Mouse (Mus musculus) limb, embryonic 14.5 days (tissue): ENCODE results near the gene Cryba1. TPM values are rescaled to one million over a fixed set of nuclear protein-coding genes. Genes with fewer than 3 reads are reported as not detected.
A peak's percentile ranks its signal among the peaks of the same experiment; 100 is the strongest.

Experiments used
- ATAC-seq: fragments of 200-750 bp; cut with Nextera tagmentation; 2 replicates; pipeline ENCODE4 v1.8.0; 2017; ENCODE audit warnings: low read depth, moderate number of reproducible peaks, moderate TSS enrichment; ENCODE audit not compliant: low FRiP score
- DNase-seq: peaks from one replicate; pipeline ENCODE4 v3.0.0-alpha.2; 2015; ENCODE audit warnings: low spot score
- H3K27ac ChIP-seq: fragments of 300-500 bp; sonication (generic); replicated peaks from 2 replicates; pipeline ENCODE4 v1.5.1; 2014; ENCODE audit warnings: low read depth, mild to moderate bottlenecking, low read length, moderate library complexity, mixed read lengths
- H3K27me3 ChIP-seq: fragments of 300-500 bp; sonication (generic); 2 replicates; pipeline ENCODE4 v1.6.1; 2014; ENCODE audit warnings: low read length, mixed read lengths; ENCODE audit not compliant: control insufficient read depth, insufficient read depth
- H3K36me3 ChIP-seq: fragments of 300-500 bp; sonication (generic); 2 replicates; pipeline ENCODE4 v1.6.1; 2014; ENCODE audit warnings: mild to moderate bottlenecking, low read length, moderate library complexity, mixed read lengths; ENCODE audit not compliant: control insufficient read depth, insufficient read depth
- H3K4me1 ChIP-seq: fragments of 300-500 bp; sonication (generic); 2 replicates; pipeline ENCODE4 v1.6.1; 2014; ENCODE audit warnings: antibody characterized with exemption, low read length, mixed read lengths; ENCODE audit not compliant: control insufficient read depth, insufficient read depth
- H3K4me2 ChIP-seq: fragments of 300-500 bp; sonication (generic); replicated peaks from 2 replicates; pipeline ENCODE4 v1.6.1; 2014; ENCODE audit warnings: low read depth, mild to moderate bottlenecking, low read length, moderate library complexity; ENCODE audit not compliant: severe bottlenecking
- H3K4me3 ChIP-seq: fragments of 300-500 bp; sonication (generic); replicated peaks from 2 replicates; pipeline ENCODE4 v1.5.1; 2014; ENCODE audit warnings: low read length
- H3K9ac ChIP-seq: fragments of 300-500 bp; sonication (generic); 2 replicates; pipeline ENCODE4 v1.6.1; 2014; ENCODE audit warnings: mild to moderate bottlenecking, low read depth, low read length, moderate library complexity; ENCODE audit not compliant: severe bottlenecking
- H3K9me3 ChIP-seq: fragments of 300-500 bp; sonication (generic); 2 replicates; pipeline ENCODE4 v1.6.1; 2016; ENCODE audit warnings: low read length; ENCODE audit not compliant: control insufficient read depth
- POLR2A ChIP-seq: fragments of 200-500 bp; IDR thresholded peaks from 2 replicates; pipeline ENCODE4 v1.8.0; 2012; ENCODE audit warnings: inconsistent platforms, mild to moderate bottlenecking, moderate library complexity, borderline replicate concordance; ENCODE audit not compliant: insufficient read depth, insufficient read length; ENCODE audit errors: extremely low read depth
- WGBS: fragments of 180-500 bp; shearing (Covaris S2); extraction: QIAGEN DNeasy Blood & Tissue Kit; methylation state at CpG from one replicate; pipeline ENCODE4 v1.1.7; 2014; 5-methylcytosine and 5-hydroxymethylcytosine counted together
- polyA plus RNA-seq, 2 experiments: library from polyadenylated mRNA; depleted of rRNA in 1 of 2; stranded (reverse) in 1 of 2; unstranded in 1 of 2; fragments of >200 nt; fragmentation: Nextera tagmentation in 1 of 2; extraction: Ambion mirVana in 1 of 2; gene quantifications; 2 replicates each; pipeline versions ENCODE4 v1.2.1 to v1.2.3; 2012 to 2014

Gene Cryba1
- not detected in 2 replicates for polyA plus RNA-seq (2012; rRNA removed)
- polyA plus RNA-seq (2014; fragmentation: Nextera tagmentation; extraction: Ambion mirVana), result not detected in 2 replicates

- ATAC-seq, result no peak
- TF ChIP-seq POLR2A, result no peak
- Histone ChIP-seq H3K27me3 (no peaks in the 10 kb centered on the region), H3K9me3 (no peaks in the 10 kb centered on the region), H3K4me1 (no peaks in the 10 kb centered on the region), H3K9ac (no peak within 1 kb of the TSS), H3K4me3 (no peak within 1 kb of the TSS), H3K27ac (no peak within 1 kb of the TSS), H3K4me2 (no peak within 1 kb of the TSS), H3K36me3 (no peaks in the 10 kb centered on the region)
- WGBS, result 59% methylated on average over 7 of the region's 7 CpGs
- DNase-seq, result no peak
These were observed at the start of gene Cryba1 for GRCm38 (mm10) chr11:77725183-77725582. Gene Cryba1 (minus strand): TSS chr11:77725283.

- Histone ChIP-seq H3K9me3 (no peaks in the 10 kb centered on the region), H3K36me3 (peaks cover under 1% of the 10 kb centered on the region; the same call in 1 of the 2 replicates), H3K27me3 (no peaks in the 10 kb centered on the region), H3K4me2 (no peak overlapping the region), H3K4me3 (no peak overlapping the region), H3K9ac (no peak overlapping the region), H3K27ac (no peak overlapping the region), H3K4me1 (peaks cover 4% of the 10 kb centered on the region)
- DNase-seq (no peak), ATAC-seq (no peak)
- 64% methylated on average over 8 of the region's 8 CpGs for WGBS
- no peak for TF ChIP-seq POLR2A
These were observed 47.0 kb upstream of the Cryba1 start for GRCm38 (mm10) chr11:77771879-77772713.

GRCm38 (mm10) chr11:77770346-77770745 is 45.3 kb upstream of the Cryba1 start:
- H3K36me3 ChIP-seq, result no peaks in the 10 kb centered on the region; the same call in 1 of the 2 replicates
- no peak overlapping the region for H3K27ac ChIP-seq
- ATAC-seq (no peak), DNase-seq (no peak)
- H3K4me3 ChIP-seq, result no peak overlapping the region
- no peaks in the 10 kb centered on the region for H3K27me3 ChIP-seq
- H3K9me3 ChIP-seq, result no peaks in the 10 kb centered on the region
- TF ChIP-seq POLR2A, result no peak
- H3K4me2 ChIP-seq, result no peak overlapping the region
- peaks cover 18% of the 10 kb centered on the region for H3K4me1 ChIP-seq
- no peak overlapping the region for H3K9ac ChIP-seq
- 79% methylated on average over 8 of the region's 8 CpGs for WGBS

GRCm38 (mm10) chr11:77769496-77769895 is 44.4 kb upstream of the Cryba1 start:
- no peaks in the 10 kb centered on the region for H3K9me3 ChIP-seq
- no peak overlapping the region for H3K27ac ChIP-seq
- H3K27me3 ChIP-seq, result no peaks in the 10 kb centered on the region
- no peak overlapping the region for H3K9ac ChIP-seq
- H3K4me3 ChIP-seq, result no peak overlapping the region
- DNase-seq (no peak), ATAC-seq (no peak)
- TF ChIP-seq POLR2A, result no peak
- 79% methylated on average over 4 of the region's 4 CpGs for WGBS
- peaks cover 26% of the 10 kb centered on the region for H3K4me1 ChIP-seq
- H3K36me3 ChIP-seq, result no peaks in the 10 kb centered on the region; the same call in 1 of the 2 replicates
- H3K4me2 ChIP-seq, result no peak overlapping the region

- 1% methylated on average over 26 of the region's 35 CpGs for WGBS
- H3K9ac ChIP-seq, result peak overlapping the region; percentile 56
- H3K4me2 ChIP-seq, result peak overlapping the region; percentile 65
- ATAC-seq (peak; percentile 20; the same call in 1 of the 2 replicates), DNase-seq (no peak)
- H3K9me3 ChIP-seq, result no peaks in the 10 kb centered on the region
- peak overlapping the region; percentile 33 for H3K4me3 ChIP-seq
- peak overlapping the region; percentile 28; the same call in 1 of the 2 replicates for H3K27ac ChIP-seq
- no peaks in the 10 kb centered on the region for H3K27me3 ChIP-seq
- TF ChIP-seq POLR2A, result no peak
- peaks cover 33% of the 10 kb centered on the region for H3K4me1 ChIP-seq
- no peaks in the 10 kb centered on the region for H3K36me3 ChIP-seq
These were observed 41.4 kb upstream of the Cryba1 start for GRCm38 (mm10) chr11:77766351-77767001.
